Mouse (Mus musculus) T-helper 1 cell (primary cell): ENCODE results near the gene Gm9040.
"Not testable (repeated sequence)": the region's sequence is repeated elsewhere in the genome, so short reads cannot be mapped to it uniquely, and the experiment has no call there.

Experiments
- in situ Hi-C: fragments of 300-600 bp; cut with MboI, MseI; formaldehyde crosslinking; loops from one replicate; pipeline ENCODE4 v1.15.1; 2025; ENCODE audit warnings: high pct_unique_total_duplicates

Gm9040 gene

DNA sequence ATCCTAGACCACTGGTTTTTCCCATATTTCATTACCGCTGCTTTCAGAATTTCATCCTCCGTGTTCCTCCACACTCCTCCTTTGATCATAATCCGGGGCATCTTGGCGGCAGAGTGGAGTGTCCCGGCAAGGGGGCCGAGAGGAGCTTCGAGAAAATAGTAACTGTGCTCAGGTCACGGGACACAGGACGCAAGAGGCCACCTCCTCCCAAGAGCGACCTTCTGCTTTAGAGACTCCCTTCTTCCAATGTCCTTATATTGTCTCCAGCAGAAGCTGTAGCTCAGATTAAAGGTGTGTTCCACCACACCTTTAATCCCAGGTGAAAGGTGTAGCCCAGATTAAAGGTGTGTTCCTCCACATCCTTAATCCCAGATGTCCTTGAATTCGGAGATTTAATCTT, at the start of gene Gm9040:
Gm9040 (minus strand) TSS at position 101 of the 400 bp plus-strand sequence.
- in situ Hi-C loops: loop anchor here (25.0 kb wide), 1 partner anchor 1465 kb away; no protein-coding TSS in a partner anchor

DNA sequence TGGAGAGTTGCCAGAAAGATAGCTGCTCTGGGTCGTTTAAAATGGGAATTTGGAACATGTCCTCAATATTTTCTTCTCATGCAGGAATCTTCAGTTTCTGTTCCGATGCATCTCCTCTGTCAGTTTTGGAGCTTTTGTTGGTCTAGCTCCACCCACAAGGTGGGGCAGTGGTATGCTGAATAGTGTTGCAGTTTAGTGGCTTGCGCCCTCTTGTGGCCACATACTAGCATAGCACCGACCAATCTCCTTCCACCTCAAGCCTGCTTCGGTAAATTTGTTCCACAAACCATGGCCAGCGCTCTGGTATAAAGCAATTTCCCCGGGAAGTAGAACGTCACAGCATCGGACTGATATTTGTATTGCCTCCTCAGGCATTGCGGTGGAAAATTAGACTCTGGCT, 43.7 kb upstream of the Gm9040 start:
- in situ Hi-C loops: loop anchor here (5.0 kb wide), 2 partner anchors 177 to 213 kb away; no protein-coding TSS in a partner anchor

DNA sequence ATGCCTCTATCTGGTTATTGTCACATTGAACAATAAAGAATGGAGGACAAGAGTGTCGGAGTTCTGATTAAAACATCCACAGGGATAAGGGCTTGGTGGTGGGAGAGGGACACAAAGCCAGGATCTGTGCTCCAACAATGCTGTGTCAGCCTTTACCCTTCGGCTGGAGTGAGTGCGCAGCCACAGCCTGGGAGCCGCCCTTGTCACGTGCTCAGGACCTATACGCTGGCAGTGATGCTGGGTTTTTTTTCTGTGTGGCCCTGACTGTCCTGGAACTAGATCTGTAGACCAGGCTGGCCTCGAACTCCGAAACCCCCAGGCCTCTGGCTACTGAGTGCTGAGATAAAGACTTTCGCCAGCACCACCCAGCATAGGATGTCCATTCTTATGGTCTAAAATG, 42.7 kb upstream of the Gm9040 start:
- in situ Hi-C loops: no loop called here

DNA sequence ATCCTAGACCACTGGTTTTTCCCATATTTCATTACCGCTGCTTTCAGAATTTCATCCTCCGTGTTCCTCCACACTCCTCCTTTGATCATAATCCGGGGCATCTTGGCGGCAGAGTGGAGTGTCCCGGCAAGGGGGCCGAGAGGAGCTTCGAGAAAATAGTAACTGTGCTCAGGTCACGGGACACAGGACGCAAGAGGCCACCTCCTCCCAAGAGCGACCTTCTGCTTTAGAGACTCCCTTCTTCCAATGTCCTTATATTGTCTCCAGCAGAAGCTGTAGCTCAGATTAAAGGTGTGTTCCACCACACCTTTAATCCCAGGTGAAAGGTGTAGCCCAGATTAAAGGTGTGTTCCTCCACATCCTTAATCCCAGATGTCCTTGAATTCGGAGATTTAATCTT, 27.2 kb upstream of the Gm9040 start, which contains the start of gene Gm9049:
Gm9049 (minus strand) TSS at position 101 of the 400 bp plus-strand sequence.
- in situ Hi-C loops: not testable (repeated sequence)

DNA sequence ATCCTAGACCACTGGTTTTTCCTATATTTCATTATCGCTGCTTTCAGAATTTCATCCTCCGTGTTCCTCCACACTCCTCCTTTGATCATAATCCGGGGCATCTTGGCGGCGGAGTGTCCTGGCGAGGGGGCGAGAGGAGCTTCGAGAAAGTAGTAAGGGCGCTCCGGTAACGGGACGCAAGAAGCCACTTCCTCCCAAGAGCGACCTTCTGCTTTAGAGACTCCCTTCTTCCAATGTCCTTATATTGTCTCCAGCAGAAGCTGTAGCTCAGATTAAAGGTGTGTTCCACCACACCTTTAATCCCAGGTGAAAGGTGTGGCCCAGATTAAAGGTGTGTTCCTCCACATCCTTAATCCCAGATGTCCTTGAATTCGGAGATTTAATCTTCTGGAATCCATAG, 21.8 kb upstream of the Gm9040 start, which contains the start of gene Gm9048:
Gm9048 (minus strand) TSS at position 101 of the 400 bp plus-strand sequence.
- in situ Hi-C loops: loop anchor here (25.0 kb wide), 1 partner anchor 1486 kb away; no protein-coding TSS in a partner anchor

DNA sequence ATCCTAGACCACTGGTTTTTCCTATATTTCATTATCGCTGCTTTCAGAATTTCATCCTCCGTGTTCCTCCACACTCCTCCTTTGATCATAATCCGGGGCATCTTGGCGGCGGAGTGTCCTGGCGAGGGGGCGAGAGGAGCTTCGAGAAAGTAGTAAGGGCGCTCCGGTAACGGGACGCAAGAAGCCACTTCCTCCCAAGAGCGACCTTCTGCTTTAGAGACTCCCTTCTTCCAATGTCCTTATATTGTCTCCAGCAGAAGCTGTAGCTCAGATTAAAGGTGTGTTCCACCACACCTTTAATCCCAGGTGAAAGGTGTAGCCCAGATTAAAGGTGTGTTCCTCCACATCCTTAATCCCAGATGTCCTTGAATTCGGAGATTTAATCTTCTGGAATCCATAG, 16.4 kb upstream of the Gm9040 start, which contains the start of gene Gm9046:
Gm9046 (minus strand) TSS at position 101 of the 400 bp plus-strand sequence.
- in situ Hi-C loops: loop anchor here (25.0 kb wide), 1 partner anchor 1481 kb away; no protein-coding TSS in a partner anchor

DNA sequence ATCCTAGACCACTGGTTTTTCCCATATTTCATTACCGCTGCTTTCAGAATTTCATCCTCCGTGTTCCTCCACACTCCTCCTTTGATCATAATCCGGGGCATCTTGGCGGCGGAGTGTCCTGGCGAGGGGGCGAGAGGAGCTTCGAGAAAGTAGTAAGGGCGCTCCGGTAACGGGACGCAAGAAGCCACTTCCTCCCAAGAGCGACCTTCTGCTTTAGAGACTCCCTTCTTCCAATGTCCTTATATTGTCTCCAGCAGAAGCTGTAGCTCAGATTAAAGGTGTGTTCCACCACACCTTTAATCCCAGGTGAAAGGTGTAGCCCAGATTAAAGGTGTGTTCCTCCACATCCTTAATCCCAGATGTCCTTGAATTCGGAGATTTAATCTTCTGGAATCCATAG, 11.0 kb upstream of the Gm9040 start, which contains the start of gene Gm9045:
Gm9045 (minus strand) TSS at position 101 of the 400 bp plus-strand sequence.
- in situ Hi-C loops: loop anchor here (5.0 to 25.0 kb wide), 2 partner anchors 90 to 1475 kb away; no protein-coding TSS in a partner anchor

DNA sequence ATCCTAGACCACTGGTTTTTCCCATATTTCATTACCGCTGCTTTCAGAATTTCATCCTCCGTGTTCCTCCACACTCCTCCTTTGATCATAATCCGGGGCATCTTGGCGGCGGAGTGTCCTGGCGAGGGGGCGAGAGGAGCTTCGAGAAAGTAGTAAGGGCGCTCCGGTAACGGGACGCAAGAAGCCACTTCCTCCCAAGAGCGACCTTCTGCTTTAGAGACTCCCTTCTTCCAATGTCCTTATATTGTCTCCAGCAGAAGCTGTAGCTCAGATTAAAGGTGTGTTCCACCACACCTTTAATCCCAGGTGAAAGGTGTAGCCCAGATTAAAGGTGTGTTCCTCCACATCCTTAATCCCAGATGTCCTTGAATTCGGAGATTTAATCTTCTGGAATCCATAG, 5.5 kb upstream of the Gm9040 start, which contains the start of gene Gm9044:
Gm9044 (minus strand) TSS at position 101 of the 400 bp plus-strand sequence.
- in situ Hi-C loops: loop anchor here (25.0 kb wide), 1 partner anchor 1470 kb away; no protein-coding TSS in a partner anchor

DNA sequence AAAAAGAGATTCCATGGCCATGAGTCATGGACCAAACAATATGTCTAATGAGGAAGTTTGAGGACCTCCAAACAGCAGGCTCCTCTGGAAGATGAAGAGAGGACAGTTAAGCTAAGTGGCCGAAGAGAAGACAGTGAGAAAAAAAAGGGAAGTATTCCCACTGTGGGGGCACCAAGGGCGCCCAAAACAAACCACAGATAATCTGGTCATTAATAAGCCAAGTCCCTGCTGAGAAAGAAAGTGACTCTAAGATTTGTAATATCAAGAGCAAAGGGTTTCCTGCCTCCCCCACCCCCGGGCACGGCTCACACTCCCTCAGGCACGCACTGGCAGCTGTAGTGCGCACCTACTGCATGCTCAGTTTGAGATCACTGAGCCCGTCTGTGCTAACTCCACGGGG, 7.7 kb downstream of the Gm9040 start:
- in situ Hi-C loops: no loop called here

DNA sequence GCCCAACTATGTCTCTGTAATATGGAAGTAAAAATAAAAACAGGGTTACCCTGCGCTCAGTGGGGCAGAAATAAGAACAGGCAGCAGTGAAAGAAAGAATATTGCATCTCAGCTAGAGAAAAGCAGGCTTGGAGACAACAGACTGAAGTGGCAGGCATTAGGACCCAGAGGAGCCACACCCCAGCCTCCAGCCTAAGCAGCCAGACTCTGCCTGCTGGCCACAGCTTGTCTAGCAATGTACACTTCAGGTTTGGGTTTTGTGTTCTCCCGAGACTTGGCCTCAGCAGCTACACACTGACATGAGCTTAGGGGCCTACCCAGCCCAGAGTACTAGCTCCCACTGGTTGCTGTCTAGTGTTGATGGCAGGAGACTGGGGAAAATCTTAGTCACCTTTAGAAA, 24.6 kb downstream of the Gm9040 start:
- in situ Hi-C loops: not testable (repeated sequence)

DNA sequence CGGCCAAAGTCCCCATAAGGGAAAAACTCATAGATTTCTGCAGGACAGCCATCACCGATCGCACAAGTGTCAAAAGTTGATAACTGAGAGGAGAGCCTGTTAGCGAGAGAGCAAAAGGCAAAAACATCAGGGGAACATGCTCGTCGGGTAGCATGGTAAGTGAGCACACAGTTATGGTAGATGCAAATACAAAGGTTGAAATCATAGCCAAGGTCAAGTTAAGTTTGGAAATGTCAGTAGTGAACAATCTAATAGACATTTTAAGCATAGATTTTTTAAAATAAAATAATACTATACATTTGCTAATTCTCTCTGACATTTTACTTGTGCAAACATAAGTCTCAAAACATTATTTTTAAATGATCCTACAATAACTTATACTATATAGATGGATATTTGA, 31.8 kb downstream of the Gm9040 start, which contains the start of gene Iltifb:
Iltifb (minus strand) TSS at position 101 of the 400 bp plus-strand sequence.
- in situ Hi-C loops: loop anchor here (5.0 kb wide), 1 partner anchor 88 kb away; no protein-coding TSS in a partner anchor

DNA sequence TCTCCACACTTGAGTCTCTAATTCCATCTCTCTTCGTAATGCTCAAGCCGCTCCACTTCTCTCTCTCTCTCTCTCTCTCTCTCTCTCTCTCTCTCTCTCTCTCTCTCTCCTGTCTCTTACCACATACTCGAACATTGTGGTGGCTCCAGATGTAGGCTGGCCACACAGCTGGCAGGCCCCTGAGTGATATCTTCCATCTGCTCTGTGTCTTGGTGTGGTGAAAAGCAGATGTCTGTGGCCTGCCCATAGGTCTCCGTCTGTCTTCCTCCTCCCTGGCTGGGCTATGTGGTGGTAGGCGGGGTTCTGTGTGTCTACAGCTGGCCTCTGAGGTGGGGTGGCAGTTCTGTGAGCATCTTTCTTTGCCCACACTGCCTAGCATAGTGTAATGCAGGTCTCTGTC, 43.8 kb downstream of the Gm9040 start:
- in situ Hi-C loops: not testable (repeated sequence)

DNA sequence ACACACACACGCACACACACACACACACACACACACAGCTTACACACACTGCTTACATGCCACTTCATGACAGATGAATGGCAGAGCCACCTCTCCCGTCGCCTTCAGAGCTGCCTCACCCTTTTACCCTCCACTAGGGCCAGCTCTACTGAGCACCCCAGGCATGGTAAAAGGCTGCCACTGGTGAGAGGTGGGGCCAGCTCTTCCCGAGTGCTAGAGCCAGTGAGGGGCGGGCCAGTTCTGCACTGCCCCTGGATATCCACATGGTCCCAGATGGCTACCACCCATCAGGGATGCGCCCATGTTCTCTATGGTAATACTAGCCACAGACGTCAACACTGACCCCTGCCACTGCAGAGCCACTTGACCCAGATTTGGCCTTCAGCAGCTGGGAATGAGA, 44.2 kb downstream of the Gm9040 start:
- in situ Hi-C loops: not testable (repeated sequence)

DNA sequence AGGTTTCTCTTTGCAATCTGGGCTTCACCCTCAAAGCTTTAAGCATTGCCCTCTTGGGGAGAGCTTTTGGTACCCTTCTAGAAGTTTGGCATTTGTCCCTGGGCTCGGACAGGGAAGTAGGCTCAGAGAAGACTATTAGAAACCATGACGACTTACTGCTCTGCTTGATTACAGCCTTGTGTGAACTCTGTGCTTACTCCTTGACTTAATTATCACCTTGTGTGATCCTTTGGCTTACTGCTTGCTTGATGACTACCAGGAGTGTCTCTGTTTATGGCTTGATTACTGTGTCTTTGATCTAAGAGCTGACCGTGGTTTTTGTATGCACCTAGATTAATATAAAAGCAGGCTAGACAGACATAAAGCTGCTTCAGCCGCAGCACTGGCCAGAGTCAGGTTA, 48.7 kb downstream of the Gm9040 start:
- in situ Hi-C loops: not testable (repeated sequence)
